Mouse (Mus musculus): ENCODE results near the gene Pcbp4. TPM values are rescaled to one million over a fixed set of nuclear protein-coding genes. Genes with fewer than 3 reads are reported as not detected.

Pcbp4 gene
- polyA plus RNA-seq, 1 experiment: 33.5 TPM

DNA sequence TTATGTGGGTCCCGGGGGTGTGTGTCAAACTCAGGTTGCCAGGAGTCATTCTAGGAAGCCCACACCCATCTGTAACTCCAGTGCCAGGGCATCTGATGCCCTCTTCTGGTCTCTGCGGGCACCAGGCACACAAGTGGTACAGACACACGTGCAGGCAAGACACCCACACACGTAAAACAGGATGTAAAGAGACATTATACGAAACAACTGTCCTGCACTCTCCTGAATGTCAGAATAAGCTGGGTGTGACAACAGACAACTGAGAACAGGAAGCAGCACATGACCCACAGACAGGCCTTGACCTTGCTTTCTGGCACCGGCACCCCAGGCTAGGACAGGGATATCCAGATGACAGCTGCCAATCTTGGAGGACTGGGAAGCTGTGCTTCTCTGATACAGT is 16.2 kb downstream of the Pcbp4 start:
- Histone ChIP-seq H3K9me3 (0 out of 2 replicates have a peak, but pooled peaks cover 4% of the 10 kb centered on the region), H3K4me3 (replicated peaks) (peak overlapping the region; percentile 42), H3K36me3 (replicated peaks; ENCODE audit: low read length) (peaks cover 8% of the 10 kb centered on the region), H3K27me3 (replicated peaks) (peaks cover 35% of the 10 kb centered on the region), H3K4me1 (peaks cover 68% of the 10 kb centered on the region)
- TF ChIP-seq FLI1 (IDR thresholded peaks at IDR 0.05; ENCODE audit: low read length): no peak
- no peak for TF ChIP-seq GATA1 (IDR thresholded peaks at IDR 0.05; ENCODE audit: borderline replicate concordance, low read length)

DNA sequence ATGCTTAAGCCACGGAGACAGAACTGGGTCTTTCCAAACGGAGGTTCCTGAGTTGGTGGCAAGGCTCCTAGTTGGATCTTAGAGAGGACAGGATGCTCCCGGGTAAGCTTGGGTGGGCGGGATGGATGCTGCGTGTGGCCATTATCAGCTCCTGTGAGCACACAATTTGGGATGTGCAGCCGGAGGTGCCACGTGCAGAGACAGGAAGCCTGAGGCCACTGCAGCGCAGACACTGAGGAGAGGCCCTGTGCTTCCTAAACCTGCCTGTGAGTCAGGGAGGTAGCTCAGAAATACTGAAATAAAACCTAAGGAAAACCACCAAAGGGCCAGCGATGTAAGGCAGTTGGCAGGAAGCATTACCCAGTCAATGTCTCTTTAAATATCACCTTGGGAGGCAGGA is 16.7 kb downstream of the Pcbp4 start:
- Histone ChIP-seq H3K36me3 (replicated peaks; ENCODE audit: low read length) (peaks cover 8% of the 10 kb centered on the region), H3K9me3 (0 out of 2 replicates have a peak, but pooled peaks cover 4% of the 10 kb centered on the region), H3K4me3 (replicated peaks) (peak overlapping the region; percentile 66), H3K27me3 (replicated peaks) (peaks cover 30% of the 10 kb centered on the region), H3K4me1 (peaks cover 68% of the 10 kb centered on the region)
- TF ChIP-seq GATA1 (IDR thresholded peaks at IDR 0.05; ENCODE audit: borderline replicate concordance, low read length) (no peak), FLI1 (IDR thresholded peaks at IDR 0.05; ENCODE audit: low read length) (no peak)

DNA sequence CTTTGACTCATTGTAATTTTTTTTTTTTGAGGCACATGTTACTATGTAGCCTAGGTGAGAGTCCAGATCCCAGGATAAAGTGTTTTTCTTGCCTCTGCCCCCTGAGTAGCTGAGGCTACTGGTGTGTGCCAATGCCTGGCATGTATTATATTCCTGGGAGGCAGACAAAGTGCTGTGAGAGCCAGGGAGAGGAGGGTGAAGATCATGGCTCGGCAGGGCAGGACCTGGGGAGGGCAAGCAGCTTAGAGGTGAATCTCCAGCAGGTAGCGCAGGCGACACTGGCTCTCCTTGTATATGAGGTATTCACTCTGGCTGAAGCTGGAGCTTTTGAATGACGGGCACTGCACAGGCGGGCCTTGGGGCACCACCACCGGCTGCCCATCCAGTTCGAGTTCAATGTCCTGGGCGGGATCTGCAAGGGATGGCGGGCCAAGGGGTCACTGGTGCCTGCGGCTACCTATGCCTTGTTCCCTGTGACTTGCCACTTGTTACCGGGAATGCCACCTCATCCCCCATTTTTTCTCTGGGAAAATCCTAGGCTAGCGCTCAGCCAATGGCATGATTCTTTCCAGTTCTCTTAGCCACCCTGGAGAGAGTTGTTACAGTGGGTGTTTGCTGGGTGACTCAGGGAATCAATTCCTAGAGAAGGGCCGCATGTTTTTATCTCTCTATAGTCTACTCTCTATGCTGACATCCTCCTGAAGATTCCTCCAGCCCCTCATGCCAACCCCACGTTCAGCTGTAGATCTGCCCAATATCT is 18.1 kb downstream of the Pcbp4 start:
- H3K4me1 ChIP-seq: peaks cover 70% of the 10 kb centered on the region
- H3K27me3 ChIP-seq (replicated peaks): peaks cover 16% of the 10 kb centered on the region
- no peaks in the 10 kb centered on the region for H3K9me3 ChIP-seq
- TF ChIP-seq FLI1 (IDR thresholded peaks at IDR 0.05; ENCODE audit: low read length): no peak
- no peak for TF ChIP-seq GATA1 (IDR thresholded peaks at IDR 0.05; ENCODE audit: borderline replicate concordance, low read length)
- H3K4me3 ChIP-seq (replicated peaks): no peak overlapping the region
- peaks cover 8% of the 10 kb centered on the region for H3K36me3 ChIP-seq (replicated peaks; ENCODE audit: low read length)

DNA sequence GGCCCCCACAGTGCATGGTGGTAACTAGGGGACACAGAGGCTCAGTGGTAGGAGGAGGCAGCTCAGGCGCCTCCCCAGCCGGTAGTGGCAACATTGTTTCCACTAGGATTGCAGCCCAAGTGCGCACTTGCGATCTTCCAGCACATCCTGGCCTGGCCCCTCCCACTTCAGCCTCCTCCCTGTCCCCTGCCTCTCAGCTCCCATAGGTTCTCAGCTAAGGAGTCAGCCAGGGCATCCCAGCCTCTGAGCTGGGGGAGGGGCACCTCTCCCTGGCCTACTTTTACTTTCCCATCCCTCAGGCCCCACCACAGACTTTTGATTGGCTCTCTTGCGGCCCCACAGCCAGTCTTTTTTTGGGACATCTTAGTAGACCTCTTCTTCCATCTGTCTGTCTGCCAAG is 18.8 kb downstream of the Pcbp4 start:
- Histone ChIP-seq H3K4me1 (peaks cover 77% of the 10 kb centered on the region), H3K4me3 (replicated peaks) (no peak overlapping the region), H3K9me3 (no peaks in the 10 kb centered on the region), H3K27me3 (replicated peaks) (peaks cover 11% of the 10 kb centered on the region), H3K36me3 (replicated peaks; ENCODE audit: low read length) (peaks cover 8% of the 10 kb centered on the region)
- no peak for TF ChIP-seq FLI1 (IDR thresholded peaks at IDR 0.05; ENCODE audit: low read length)
- no peak for TF ChIP-seq GATA1 (IDR thresholded peaks at IDR 0.05; ENCODE audit: borderline replicate concordance, low read length)

DNA sequence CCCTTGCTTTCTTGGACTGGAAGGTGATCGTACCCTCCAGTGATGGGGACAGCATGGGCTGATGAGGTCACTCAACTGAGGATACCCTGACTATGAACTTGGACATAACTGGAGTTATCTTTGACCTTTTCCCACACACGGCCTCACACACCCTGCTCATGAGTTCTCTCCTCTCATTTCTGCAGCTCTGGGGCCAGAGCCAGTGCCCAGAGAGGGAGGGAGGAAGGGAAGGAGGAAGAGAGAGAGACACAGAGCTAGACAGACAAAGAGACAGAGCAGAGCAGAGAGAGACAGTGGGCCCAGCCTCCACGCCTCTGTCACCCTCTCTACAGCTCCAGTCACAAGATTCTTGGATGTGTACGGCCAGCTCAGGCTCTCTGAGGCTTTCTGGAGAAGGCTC is 19.2 kb downstream of the Pcbp4 start:
- Histone ChIP-seq H3K9me3 (no peaks in the 10 kb centered on the region), H3K4me1 (peaks cover 77% of the 10 kb centered on the region), H3K36me3 (replicated peaks; ENCODE audit: low read length) (peaks cover 8% of the 10 kb centered on the region), H3K4me3 (replicated peaks) (no peak overlapping the region), H3K27me3 (replicated peaks) (peaks cover 7% of the 10 kb centered on the region)
- TF ChIP-seq GATA1 (IDR thresholded peaks at IDR 0.05; ENCODE audit: borderline replicate concordance, low read length): no peak

DNA sequence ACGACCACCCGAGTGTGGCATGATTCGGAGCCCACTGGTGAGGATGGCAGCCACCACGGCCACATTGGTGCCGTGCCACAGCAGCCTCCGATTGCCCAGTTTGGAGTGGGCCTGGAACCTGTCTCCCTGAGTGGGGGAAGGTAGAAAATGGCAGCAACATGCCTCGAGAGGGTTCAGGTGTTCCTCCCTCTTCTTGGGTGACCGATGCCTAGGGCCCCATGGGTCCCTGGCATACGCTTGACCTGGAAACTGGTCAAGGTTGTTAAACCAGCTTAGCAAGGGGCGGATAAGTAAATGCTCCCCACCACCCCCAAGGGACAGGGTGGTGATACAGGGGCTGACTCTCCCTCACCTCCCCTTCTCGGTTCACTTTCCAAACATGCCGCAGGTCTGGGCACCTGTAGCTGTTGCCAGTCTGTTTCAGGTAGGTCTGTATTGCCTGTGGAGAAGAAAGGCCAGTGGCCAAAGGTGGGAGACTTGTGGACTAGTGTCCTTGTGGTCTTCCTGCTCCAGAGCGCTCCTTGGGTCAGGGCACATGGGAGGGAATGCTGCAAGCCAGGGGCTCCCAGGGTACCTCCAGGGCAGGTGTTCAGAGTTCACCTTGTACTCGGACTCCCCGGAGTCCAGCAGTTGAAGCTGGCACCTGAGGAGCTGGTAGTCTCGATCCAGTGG is 20.1 kb downstream of the Pcbp4 start:
- no peaks in the 10 kb centered on the region for H3K9me3 ChIP-seq
- peaks cover 84% of the 10 kb centered on the region for H3K4me1 ChIP-seq
- H3K27me3 ChIP-seq (replicated peaks): peaks cover 2% of the 10 kb centered on the region
- H3K4me3 ChIP-seq (replicated peaks): no peak overlapping the region
- no peak for TF ChIP-seq GATA1 (IDR thresholded peaks at IDR 0.05; ENCODE audit: borderline replicate concordance, low read length)
- no peak for TF ChIP-seq FLI1 (IDR thresholded peaks at IDR 0.05; ENCODE audit: low read length)
- peaks cover 8% of the 10 kb centered on the region for H3K36me3 ChIP-seq (replicated peaks; ENCODE audit: low read length)

DNA sequence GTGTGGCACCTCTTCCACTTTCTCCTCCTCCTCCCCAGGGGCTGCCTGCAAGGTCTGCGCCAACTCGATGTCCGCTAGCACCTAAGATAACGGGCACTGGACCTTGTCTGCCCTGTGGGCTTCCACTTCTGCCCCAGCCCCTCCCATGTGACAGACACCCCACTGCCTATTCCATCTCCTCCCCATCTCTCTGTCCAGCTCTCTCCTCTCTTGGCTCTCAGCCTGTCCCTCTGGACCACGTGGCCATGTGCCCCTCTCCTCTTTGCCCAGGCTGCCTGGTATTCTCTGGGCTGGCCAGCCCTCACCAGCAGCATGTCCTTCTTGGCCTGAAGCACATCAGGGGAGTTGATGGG is 20.6 kb downstream of the Pcbp4 start:
- H3K36me3 ChIP-seq (replicated peaks; ENCODE audit: low read length): peaks cover 8% of the 10 kb centered on the region
- H3K4me1 ChIP-seq: peaks cover 85% of the 10 kb centered on the region
- no peak for TF ChIP-seq GATA1 (IDR thresholded peaks at IDR 0.05; ENCODE audit: borderline replicate concordance, low read length)
- no peak for TF ChIP-seq FLI1 (IDR thresholded peaks at IDR 0.05; ENCODE audit: low read length)
- H3K27me3 ChIP-seq (replicated peaks): peaks cover 2% of the 10 kb centered on the region
- H3K9me3 ChIP-seq: no peaks in the 10 kb centered on the region
- no peak overlapping the region for H3K4me3 ChIP-seq (replicated peaks)

DNA sequence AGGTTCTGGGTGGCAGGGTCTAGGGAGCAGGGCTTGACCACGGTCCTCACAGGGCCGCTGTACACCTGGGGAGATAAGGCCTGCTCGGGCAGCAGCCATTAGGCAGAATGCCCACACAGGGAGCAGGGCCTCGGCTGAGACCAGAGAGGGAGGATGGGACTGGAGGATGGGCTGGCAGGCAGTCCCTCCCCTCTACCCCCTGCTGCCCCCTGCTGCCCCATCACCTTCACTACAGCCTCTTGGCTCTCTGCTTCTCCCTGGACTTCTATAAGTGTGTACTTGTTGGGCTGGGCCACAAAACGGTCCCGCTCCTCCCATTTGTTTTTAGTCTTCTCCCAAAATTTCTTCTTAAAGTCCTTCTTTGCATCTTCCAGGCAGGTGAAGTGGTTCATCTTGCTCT is 21.4 kb downstream of the Pcbp4 start:
- Histone ChIP-seq H3K27me3 (replicated peaks) (peaks cover 2% of the 10 kb centered on the region), H3K36me3 (replicated peaks; ENCODE audit: low read length) (peaks cover 10% of the 10 kb centered on the region), H3K4me1 (peaks cover 80% of the 10 kb centered on the region), H3K9me3 (no peaks in the 10 kb centered on the region), H3K4me3 (replicated peaks) (peak overlapping the region; percentile 94)
- TF ChIP-seq GATA1 (IDR thresholded peaks at IDR 0.05; ENCODE audit: borderline replicate concordance, low read length) (no peak), FLI1 (IDR thresholded peaks at IDR 0.05; ENCODE audit: low read length) (no peak)

DNA sequence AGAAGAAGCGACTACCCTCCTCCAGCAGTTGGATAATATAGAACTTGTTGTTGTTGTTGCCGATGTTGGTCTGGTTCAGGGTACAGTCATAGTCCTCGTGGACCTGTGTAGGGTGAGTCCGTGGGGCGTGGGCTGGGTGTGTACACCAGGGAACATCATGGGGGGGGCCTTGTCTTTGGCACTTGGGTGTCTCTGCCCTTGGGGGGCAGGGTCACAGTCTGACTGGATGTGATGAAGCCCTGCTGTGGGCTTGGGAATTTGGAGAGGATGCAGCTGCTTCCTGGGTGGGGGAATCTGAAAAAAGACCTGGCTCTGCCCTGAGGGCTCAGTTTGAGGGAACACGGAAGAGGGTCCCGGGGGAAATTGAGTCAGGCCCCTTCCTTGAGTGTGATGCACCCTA is 22.0 kb downstream of the Pcbp4 start:
- TF ChIP-seq FLI1 (IDR thresholded peaks at IDR 0.05; ENCODE audit: low read length) (no peak), GATA1 (IDR thresholded peaks at IDR 0.05; ENCODE audit: borderline replicate concordance, low read length) (no peak)
- Histone ChIP-seq H3K9me3 (no peaks in the 10 kb centered on the region), H3K4me3 (replicated peaks) (peak overlapping the region; percentile 94), H3K27me3 (replicated peaks) (peaks cover 2% of the 10 kb centered on the region), H3K36me3 (replicated peaks; ENCODE audit: low read length) (peaks cover 16% of the 10 kb centered on the region), H3K4me1 (peaks cover 76% of the 10 kb centered on the region)

DNA sequence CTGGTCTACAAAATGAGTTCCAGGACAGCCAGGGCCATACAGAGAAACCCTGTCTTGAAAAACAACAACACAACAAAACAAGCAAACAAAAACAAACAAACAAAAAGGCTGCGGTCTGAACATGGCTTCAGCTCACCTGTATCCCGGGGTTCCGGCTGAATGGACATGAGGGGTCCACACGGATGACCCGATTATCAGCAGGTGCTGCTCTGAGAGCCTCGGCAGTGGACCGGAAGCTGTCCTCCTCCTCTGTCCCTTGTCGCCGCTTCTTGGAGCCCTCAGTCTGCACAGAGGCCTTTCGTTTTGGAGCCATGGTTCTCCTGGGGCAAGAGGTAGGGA is 22.5 kb downstream of the Pcbp4 start, which contains the start of gene Rrp9:
Gene Rrp9, plus strand, starts transcription at position 301 of the 339 bp plus-strand sequence.
- Histone ChIP-seq H3K36me3 (replicated peaks; ENCODE audit: low read length) (peaks cover 22% of the 10 kb centered on the region), H3K27me3 (replicated peaks) (peaks cover 2% of the 10 kb centered on the region), H3K4me3 (replicated peaks) (peak within 1 kb of the TSS; percentile 94), H3K4me1 (peaks cover 76% of the 10 kb centered on the region), H3K9me3 (no peaks in the 10 kb centered on the region)
- TF ChIP-seq FLI1 (IDR thresholded peaks at IDR 0.05; ENCODE audit: low read length): no peak
- TF ChIP-seq GATA1 (IDR thresholded peaks at IDR 0.05; ENCODE audit: borderline replicate concordance, low read length): no peak

Measured in megakaryocyte, embryonic 14.5 days (primary cell).